Mouse (Mus musculus) ES-Bruce4 (cell line): ENCODE measurements around the gene Atp1b2. TPM values are rescaled to one million over a fixed set of nuclear protein-coding genes. Genes with fewer than 3 reads are reported as not detected.

ENCODE experiments used
- H3K27ac ChIP-seq: 2 replicates; pipeline ENCODE4 v1.5.1; 2012; ENCODE audit warnings: low read length, inconsistent platforms; ENCODE audit not compliant: insufficient read depth
- H3K27me3 ChIP-seq: 2 replicates; pipeline ENCODE4 v1.6.1; 2012; ENCODE audit warnings: mild to moderate bottlenecking, low read length, inconsistent platforms; ENCODE audit not compliant: control insufficient read depth, poor library complexity, insufficient read depth, severe bottlenecking
- H3K36me3 ChIP-seq: 2 replicates; pipeline ENCODE4 v1.6.1; 2012; ENCODE audit warnings: inconsistent platforms, mild to moderate bottlenecking, low read length, moderate library complexity; ENCODE audit not compliant: control insufficient read depth, poor library complexity, insufficient read depth, severe bottlenecking
- H3K4me1 ChIP-seq: one replicate; pipeline ENCODE4 v1.8.1; 2011; ENCODE audit warnings: low read length; ENCODE audit not compliant: control insufficient read depth, insufficient read depth
- H3K4me3 ChIP-seq: 2 replicates; pipeline ENCODE4 v1.5.1; 2011; ENCODE audit warnings: low read depth, mild to moderate bottlenecking, low read length
- H3K9ac ChIP-seq: 2 replicates; pipeline ENCODE4 v1.6.1; 2012; ENCODE audit warnings: low read depth, mild to moderate bottlenecking, inconsistent platforms; ENCODE audit not compliant: poor library complexity, severe bottlenecking
- H3K9me3 ChIP-seq: replicated peaks from 2 replicates; pipeline ENCODE4 v1.6.1; 2012; ENCODE audit warnings: mild to moderate bottlenecking, low read length, inconsistent platforms; ENCODE audit not compliant: control insufficient read depth, poor library complexity, insufficient read depth, severe bottlenecking
- CTCF ChIP-seq: IDR thresholded peaks from one replicate; pipeline ENCODE4 v1.8.1; 2011; ENCODE audit warnings: low read depth, low read length
- EP300 ChIP-seq: IDR thresholded peaks from 2 replicates; pipeline ENCODE4 v1.6.1; 2011; ENCODE audit warnings: low read depth, low read length; ENCODE audit not compliant: insufficient read depth
- POLR2A ChIP-seq: IDR thresholded peaks from one replicate; pipeline ENCODE4 v1.8.1; 2011; ENCODE audit warnings: low read length; ENCODE audit not compliant: insufficient read depth
- polyA plus RNA-seq: library from polyadenylated mRNA; stranded (reverse); fragments of >200 nt; gene quantifications from 2 replicates; pipeline ENCODE4 v1.2.4, GENCODE M21; 2011; ENCODE audit warnings: low read depth; ENCODE audit not compliant: missing spikeins, insufficient read depth, insufficient read length

The Atp1b2 gene
- polyA plus RNA-seq, 1 experiment: 20.4 TPM

DNA sequence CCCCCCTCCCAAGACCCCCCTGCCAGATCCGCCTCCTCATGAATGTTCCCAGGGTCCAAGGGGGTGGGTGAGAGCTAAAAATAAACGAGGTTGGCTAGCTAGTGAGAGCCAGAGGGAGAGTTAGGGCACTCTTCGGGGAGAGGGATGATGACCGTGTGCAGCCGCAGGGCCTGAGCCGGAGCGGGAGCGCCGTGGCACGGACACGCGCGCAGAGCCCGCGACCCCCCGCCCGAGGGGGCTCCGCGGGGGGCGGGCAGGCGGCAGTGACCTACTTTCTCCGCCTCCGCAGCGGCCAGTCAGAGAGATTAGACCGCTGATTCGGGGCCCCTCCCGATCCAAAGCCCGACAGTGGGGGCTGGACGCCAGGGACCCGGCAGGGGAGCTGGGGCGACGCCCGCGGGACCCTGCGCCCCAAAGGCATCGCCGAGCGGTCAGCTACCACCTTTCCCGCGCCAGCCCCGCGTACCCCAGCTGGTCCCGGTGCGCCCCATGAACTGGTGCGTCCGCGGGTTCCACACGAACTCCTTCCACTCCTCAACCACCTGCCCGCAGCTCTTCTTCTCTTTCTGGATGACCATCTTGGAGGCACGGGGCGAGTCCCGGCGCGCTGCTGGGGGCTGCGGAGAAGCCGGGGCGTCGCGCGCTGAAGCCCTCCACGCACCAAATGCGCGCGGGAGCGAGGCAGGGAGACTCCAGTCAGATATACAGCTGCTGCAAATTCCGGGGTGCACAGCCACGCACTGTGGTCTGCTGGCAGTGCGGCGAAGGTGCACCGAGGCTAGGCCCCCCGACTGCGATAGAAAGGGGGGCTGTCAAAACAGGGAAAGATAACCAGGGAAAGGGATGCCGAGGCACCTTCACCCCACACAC is 712 bp downstream of the Atp1b2 start:
- H3K9me3 ChIP-seq: no peaks in the 10 kb centered on the region
- no peak for TF ChIP-seq POLR2A
- TF ChIP-seq EP300: no peak
- no peak for TF ChIP-seq CTCF
- H3K27ac ChIP-seq: no peak overlapping the region
- H3K4me1 ChIP-seq: peaks cover 4% of the 10 kb centered on the region
- peak overlapping the region; percentile 69 for H3K4me3 ChIP-seq
- H3K36me3 ChIP-seq: no peaks in the 10 kb centered on the region
- H3K27me3 ChIP-seq: peaks cover 8% of the 10 kb centered on the region
- H3K9ac ChIP-seq: peak overlapping the region; percentile 55

DNA sequence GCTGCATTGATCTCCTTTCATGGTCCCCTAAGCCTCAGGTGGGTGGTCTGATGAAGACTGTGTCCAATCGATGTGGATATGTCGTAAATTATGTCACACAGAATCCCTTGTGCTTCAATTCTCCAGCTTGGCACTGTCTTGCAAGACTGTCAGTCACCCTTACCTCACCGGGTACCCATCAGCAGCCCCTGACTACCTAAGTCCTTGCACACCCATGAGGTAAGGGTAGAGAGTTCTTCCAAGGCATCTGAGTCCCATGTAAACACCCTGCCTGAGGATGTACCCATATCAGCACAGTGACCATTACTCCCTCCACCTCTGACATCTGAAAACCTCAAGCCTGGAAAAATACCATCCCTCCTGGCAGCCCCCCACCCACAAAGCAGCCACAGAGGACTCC is 1.4 kb downstream of the Atp1b2 start:
- no peaks in the 10 kb centered on the region for H3K9me3 ChIP-seq
- no peaks in the 10 kb centered on the region for H3K36me3 ChIP-seq
- H3K27me3 ChIP-seq: peaks cover 8% of the 10 kb centered on the region
- H3K9ac ChIP-seq: peak overlapping the region; percentile 55
- H3K4me3 ChIP-seq: no peak overlapping the region; the same call in 1 of the 2 replicates
- H3K4me1 ChIP-seq: peaks cover 4% of the 10 kb centered on the region
- H3K27ac ChIP-seq: no peak overlapping the region
- TF ChIP-seq POLR2A (no peak), CTCF (no peak), EP300 (no peak)

DNA sequence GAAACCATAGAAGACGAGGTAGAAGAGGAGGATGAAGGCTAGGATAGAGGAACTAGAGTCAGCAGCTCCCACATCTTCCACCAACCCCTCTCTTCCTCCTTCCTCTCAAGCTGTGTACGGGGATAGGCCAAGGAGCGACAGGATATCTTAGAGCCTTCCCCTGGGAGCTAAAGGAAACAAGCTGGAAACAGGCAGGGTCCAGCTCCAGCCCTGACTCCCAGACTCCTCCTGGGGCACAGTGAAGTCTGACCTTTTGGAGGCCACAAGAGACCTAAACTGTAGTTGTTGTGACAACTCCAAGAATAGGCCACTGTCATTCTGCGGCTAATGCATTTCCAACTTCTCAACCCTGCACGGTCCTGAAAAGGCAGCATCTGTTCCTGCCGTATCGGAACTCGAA is 2.2 kb downstream of the Atp1b2 start:
- Histone ChIP-seq H3K9me3 (no peaks in the 10 kb centered on the region), H3K4me1 (peaks cover 4% of the 10 kb centered on the region), H3K4me3 (no peak overlapping the region), H3K27ac (no peak overlapping the region), H3K9ac (no peak overlapping the region), H3K27me3 (peaks cover 8% of the 10 kb centered on the region), H3K36me3 (no peaks in the 10 kb centered on the region)
- no peak for TF ChIP-seq EP300

DNA sequence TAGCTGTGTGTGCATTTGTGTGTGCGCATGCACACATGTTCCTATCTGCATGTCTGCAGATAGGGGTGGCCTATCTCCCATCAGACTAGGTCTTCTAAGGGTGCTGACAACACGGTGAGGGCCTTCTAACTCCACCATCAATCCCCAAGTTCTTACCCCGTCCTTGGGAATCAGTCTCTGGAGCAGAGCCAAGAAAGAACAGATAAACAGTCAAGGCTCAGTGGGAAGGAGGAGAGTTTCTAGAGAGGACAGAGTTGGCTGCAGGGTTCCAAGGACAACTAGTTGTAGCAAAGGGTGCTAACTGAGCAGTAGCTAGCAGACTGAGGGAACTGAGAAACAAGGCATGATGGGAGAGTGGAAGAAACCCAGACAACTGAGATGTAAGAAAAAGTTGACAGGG is 4.0 kb downstream of the Atp1b2 start:
- H3K36me3 ChIP-seq: no peaks in the 10 kb centered on the region
- peaks cover 8% of the 10 kb centered on the region for H3K27me3 ChIP-seq
- no peak overlapping the region for H3K4me3 ChIP-seq
- H3K9ac ChIP-seq: no peak overlapping the region
- H3K9me3 ChIP-seq: no peaks in the 10 kb centered on the region
- peaks cover 4% of the 10 kb centered on the region for H3K4me1 ChIP-seq
- no peak for TF ChIP-seq CTCF
- no peak for TF ChIP-seq POLR2A
- H3K27ac ChIP-seq: no peak overlapping the region

DNA sequence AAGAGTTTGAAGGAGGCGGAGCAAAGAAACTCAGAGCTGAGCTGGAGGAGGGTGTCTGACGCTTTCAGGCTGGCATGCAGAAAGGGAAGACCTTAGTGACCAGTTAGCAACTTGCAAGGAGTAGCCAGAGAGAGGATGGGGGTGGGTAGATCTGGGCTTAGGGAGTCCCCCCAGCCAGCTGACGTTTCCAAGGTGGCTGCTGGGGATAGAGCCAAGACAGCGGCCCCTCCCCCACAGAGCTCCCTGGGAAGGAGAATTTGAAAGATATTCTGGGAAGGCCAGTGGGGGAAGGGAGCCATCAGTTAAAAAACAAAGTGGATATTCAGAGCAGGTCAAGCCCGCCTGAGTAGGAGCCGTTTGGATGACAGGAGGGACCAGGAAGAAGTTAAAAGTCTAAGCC is 5.6 kb downstream of the Atp1b2 start:
- Histone ChIP-seq H3K27ac (peak overlapping the region; percentile 60; the same call in 1 of the 2 replicates), H3K4me3 (no peak overlapping the region), H3K36me3 (no peaks in the 10 kb centered on the region), H3K9me3 (no peaks in the 10 kb centered on the region), H3K4me1 (peaks cover 4% of the 10 kb centered on the region), H3K27me3 (peaks cover 5% of the 10 kb centered on the region), H3K9ac (no peak overlapping the region)
- TF ChIP-seq POLR2A (no peak), EP300 (peak; percentile 82)

DNA sequence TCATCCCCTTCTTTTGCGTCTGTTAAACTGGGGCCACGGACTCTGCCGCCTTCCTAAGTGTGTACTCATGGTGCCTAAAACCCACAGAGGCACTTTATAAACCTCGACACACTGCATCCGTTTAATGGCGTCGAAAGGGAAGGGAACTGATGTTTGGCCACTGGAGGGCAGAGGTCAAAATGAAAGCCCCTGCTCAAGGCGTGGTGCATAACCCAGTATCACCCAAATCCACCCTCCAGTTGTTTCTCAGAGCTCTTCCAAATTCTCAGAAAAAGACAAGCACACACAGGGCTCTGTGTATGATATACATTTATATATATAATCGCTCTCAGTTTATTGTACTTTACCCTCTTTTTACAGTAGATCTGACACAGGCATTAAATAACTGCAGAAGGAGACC is 6.3 kb downstream of the Atp1b2 start:
- H3K4me3 ChIP-seq: 0 out of 2 replicates have a peak overlapping the region, but pooled peaks have one; percentile 9
- peak overlapping the region; percentile 22; the same call in 1 of the 2 replicates for H3K27ac ChIP-seq
- TF ChIP-seq CTCF (peak; percentile 18), POLR2A (no peak)
- peaks cover 4% of the 10 kb centered on the region for H3K4me1 ChIP-seq
- H3K36me3 ChIP-seq: no peaks in the 10 kb centered on the region
- H3K9ac ChIP-seq: peak overlapping the region; percentile 49
- H3K9me3 ChIP-seq: no peaks in the 10 kb centered on the region
- H3K27me3 ChIP-seq: no peaks in the 10 kb centered on the region
